Mouse (Mus musculus): Measurements from ENCODE around the gene Il6st. TPM values are rescaled to one million over a fixed set of nuclear protein-coding genes. Genes with fewer than 3 reads are reported as not detected.

Il6st gene
- polyA plus RNA-seq, 1 experiment: 8.3 TPM

GRCm38 (mm10) chr13:112442867-112443529 is 20.9 kb upstream of the Il6st start:
- no peak for TF ChIP-seq POLR2A (IDR thresholded peaks at IDR 0.05; ENCODE audit: low read depth, low read length)
- TF ChIP-seq CTCF (IDR thresholded peaks at IDR 0.05; ENCODE audit: extremely low read depth, insufficient read length, insufficient replicate concordance, low read depth, low read length): no peak
- no peak overlapping the region for H3K4me3 ChIP-seq (ENCODE audit: low read depth, low read length)
- 72% methylated on average over 7 of the region's 7 CpGs for WGBS
- no peaks in the 10 kb centered on the region for H3K36me3 ChIP-seq (ENCODE audit: control insufficient read depth, insufficient read depth, low read length)
- peak overlapping the region; percentile 34 for H3K27ac ChIP-seq (ENCODE audit: insufficient read depth, low read depth, low read length)
- H3K27me3 ChIP-seq (ENCODE audit: control insufficient read depth, insufficient read depth, low read length): no peaks in the 10 kb centered on the region
- H3K4me1 ChIP-seq (ENCODE audit: control insufficient read depth, insufficient read depth, insufficient read length, low read length): peaks cover 4% of the 10 kb centered on the region

- 87% methylated on average over 8 of the region's 8 CpGs for whole genome bisulfite sequencing
- Histone ChIP-seq H3K4me3 (ENCODE audit: low read depth, low read length) (no peak overlapping the region), H3K36me3 (ENCODE audit: control insufficient read depth, insufficient read depth, low read length) (no peaks in the 10 kb centered on the region), H3K4me1 (ENCODE audit: control insufficient read depth, insufficient read depth, insufficient read length, low read length) (no peaks in the 10 kb centered on the region; the same call in 1 of the 2 replicates), H3K27ac (ENCODE audit: insufficient read depth, low read depth, low read length) (no peak overlapping the region), H3K27me3 (ENCODE audit: control insufficient read depth, insufficient read depth, low read length) (no peaks in the 10 kb centered on the region)
- no peak for TF ChIP-seq POLR2A (IDR thresholded peaks at IDR 0.05; ENCODE audit: low read depth, low read length)
- TF ChIP-seq CTCF (IDR thresholded peaks at IDR 0.05; ENCODE audit: extremely low read depth, insufficient read length, insufficient replicate concordance, low read depth, low read length): no peak
These were observed 16.7 kb upstream of the Il6st start for GRCm38 (mm10) chr13:112447108-112447665.

DNA sequence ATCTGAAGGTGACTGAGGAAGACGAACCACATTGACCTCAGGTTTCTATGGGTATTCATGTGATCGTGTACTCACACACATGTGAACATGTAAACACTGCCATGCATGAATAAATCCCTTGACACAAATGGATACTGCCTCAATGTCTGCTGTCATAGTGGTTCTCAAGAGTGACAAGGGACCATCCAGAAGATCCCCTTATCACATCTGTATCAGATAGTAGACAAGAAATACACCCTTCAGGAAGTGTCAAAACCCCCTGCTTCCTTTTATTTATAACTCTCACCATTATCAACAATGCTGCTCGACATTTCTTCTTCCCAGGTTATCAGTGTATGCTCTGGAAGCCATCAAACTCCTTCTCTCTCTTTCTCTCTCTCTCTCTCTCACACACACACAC is 13.7 kb upstream of the Il6st start:
- TF ChIP-seq CTCF (IDR thresholded peaks at IDR 0.05; ENCODE audit: extremely low read depth, insufficient read length, insufficient replicate concordance, low read depth, low read length): no peak
- Histone ChIP-seq H3K27me3 (ENCODE audit: control insufficient read depth, insufficient read depth, low read length) (no peaks in the 10 kb centered on the region), H3K27ac (ENCODE audit: insufficient read depth, low read depth, low read length) (no peak overlapping the region), H3K4me3 (ENCODE audit: low read depth, low read length) (no peak overlapping the region), H3K36me3 (ENCODE audit: control insufficient read depth, insufficient read depth, low read length) (no peaks in the 10 kb centered on the region), H3K4me1 (ENCODE audit: control insufficient read depth, insufficient read depth, insufficient read length, low read length) (no peaks in the 10 kb centered on the region)
- 55% methylated on average over 3 of the region's 3 CpGs for WGBS

- no peaks in the 10 kb centered on the region for H3K4me1 ChIP-seq (ENCODE audit: control insufficient read depth, insufficient read depth, insufficient read length, low read length)
- WGBS: 39% methylated on average over 6 of the region's 6 CpGs
- H3K27ac ChIP-seq (ENCODE audit: insufficient read depth, low read depth, low read length): no peak overlapping the region
- H3K36me3 ChIP-seq (ENCODE audit: control insufficient read depth, insufficient read depth, low read length): no peaks in the 10 kb centered on the region
- no peaks in the 10 kb centered on the region for H3K27me3 ChIP-seq (ENCODE audit: control insufficient read depth, insufficient read depth, low read length)
- no peak overlapping the region for H3K4me3 ChIP-seq (ENCODE audit: low read depth, low read length)
- TF ChIP-seq POLR2A (IDR thresholded peaks at IDR 0.05; ENCODE audit: low read depth, low read length) (no peak), CTCF (IDR thresholded peaks at IDR 0.05; ENCODE audit: extremely low read depth, insufficient read length, insufficient replicate concordance, low read depth, low read length) (no peak)
These were observed 6.5 kb upstream of the Il6st start for GRCm38 (mm10) chr13:112457366-112457765.

DNA sequence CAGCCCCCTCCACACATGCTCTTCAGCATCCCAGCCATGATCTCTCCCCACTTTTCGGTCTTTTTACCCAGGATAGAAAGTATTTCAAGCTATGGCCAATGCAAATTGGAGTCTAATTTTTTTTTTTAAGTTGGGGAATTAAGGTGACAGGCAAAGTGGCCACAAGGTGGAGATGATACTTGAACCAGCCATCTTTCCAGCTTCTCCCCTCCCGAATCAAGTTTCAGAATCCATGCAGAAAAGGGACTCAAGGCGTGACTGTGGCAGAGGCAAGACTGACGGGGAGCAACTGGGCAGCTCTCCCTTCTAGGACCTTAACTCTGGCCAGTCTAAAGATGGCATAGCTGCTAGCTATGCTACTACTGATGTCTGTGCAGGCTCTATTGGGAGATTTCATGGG is 5.9 kb upstream of the Il6st start:
- TF ChIP-seq POLR2A (IDR thresholded peaks at IDR 0.05; ENCODE audit: low read depth, low read length) (no peak), CTCF (IDR thresholded peaks at IDR 0.05; ENCODE audit: extremely low read depth, insufficient read length, insufficient replicate concordance, low read depth, low read length) (no peak)
- H3K27me3 ChIP-seq (ENCODE audit: control insufficient read depth, insufficient read depth, low read length): no peaks in the 10 kb centered on the region
- no peak overlapping the region for H3K4me3 ChIP-seq (ENCODE audit: low read depth, low read length)
- H3K36me3 ChIP-seq (ENCODE audit: control insufficient read depth, insufficient read depth, low read length): no peaks in the 10 kb centered on the region
- H3K27ac ChIP-seq (ENCODE audit: insufficient read depth, low read depth, low read length): no peak overlapping the region
- H3K4me1 ChIP-seq (ENCODE audit: control insufficient read depth, insufficient read depth, insufficient read length, low read length): no peaks in the 10 kb centered on the region
- 81% methylated on average over 4 of the region's 4 CpGs for whole genome bisulfite sequencing

GRCm38 (mm10) chr13:112458435-112459018 is 5.3 kb upstream of the Il6st start:
- Histone ChIP-seq H3K27me3 (ENCODE audit: control insufficient read depth, insufficient read depth, low read length) (no peaks in the 10 kb centered on the region), H3K4me1 (ENCODE audit: control insufficient read depth, insufficient read depth, insufficient read length, low read length) (no peaks in the 10 kb centered on the region), H3K36me3 (ENCODE audit: control insufficient read depth, insufficient read depth, low read length) (no peaks in the 10 kb centered on the region), H3K4me3 (ENCODE audit: low read depth, low read length) (no peak overlapping the region), H3K27ac (ENCODE audit: insufficient read depth, low read depth, low read length) (no peak overlapping the region)
- TF ChIP-seq CTCF (IDR thresholded peaks at IDR 0.05; ENCODE audit: extremely low read depth, insufficient read length, insufficient replicate concordance, low read depth, low read length) (no peak), POLR2A (IDR thresholded peaks at IDR 0.05; ENCODE audit: low read depth, low read length) (no peak)
- 91% methylated on average over 11 of the region's 11 CpGs for WGBS

DNA sequence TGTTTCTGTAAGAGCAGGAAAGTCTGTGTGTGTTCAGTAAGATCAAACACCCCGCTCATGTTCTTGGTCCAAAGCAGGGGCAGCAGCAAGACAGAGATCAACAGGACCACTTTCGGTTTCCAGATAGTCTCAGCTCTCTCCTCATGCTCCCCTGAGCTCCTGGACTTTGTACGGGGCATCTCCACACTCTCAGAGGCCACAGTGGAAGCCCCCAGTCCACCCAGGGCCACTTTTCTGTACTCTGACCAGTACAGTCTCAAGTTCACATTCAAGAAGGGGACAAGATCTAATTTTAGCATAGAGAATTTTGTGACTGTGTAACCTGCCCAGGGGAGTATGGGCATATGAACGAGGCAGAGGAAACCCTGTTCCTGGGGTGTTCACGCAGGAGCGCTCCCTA is 3.9 kb upstream of the Il6st start:
- Histone ChIP-seq H3K27me3 (ENCODE audit: control insufficient read depth, insufficient read depth, low read length) (no peaks in the 10 kb centered on the region), H3K4me3 (ENCODE audit: low read depth, low read length) (no peak overlapping the region), H3K27ac (ENCODE audit: insufficient read depth, low read depth, low read length) (no peak overlapping the region), H3K4me1 (ENCODE audit: control insufficient read depth, insufficient read depth, insufficient read length, low read length) (no peaks in the 10 kb centered on the region), H3K36me3 (ENCODE audit: control insufficient read depth, insufficient read depth, low read length) (no peaks in the 10 kb centered on the region)
- TF ChIP-seq CTCF (IDR thresholded peaks at IDR 0.05; ENCODE audit: extremely low read depth, insufficient read length, insufficient replicate concordance, low read depth, low read length) (no peak), POLR2A (IDR thresholded peaks at IDR 0.05; ENCODE audit: low read depth, low read length) (no peak)
- WGBS: 56% methylated on average over 6 of the region's 6 CpGs
